11 mouse cellular contexts compared by ENCODE assay signal in the genomic region with DNA sequence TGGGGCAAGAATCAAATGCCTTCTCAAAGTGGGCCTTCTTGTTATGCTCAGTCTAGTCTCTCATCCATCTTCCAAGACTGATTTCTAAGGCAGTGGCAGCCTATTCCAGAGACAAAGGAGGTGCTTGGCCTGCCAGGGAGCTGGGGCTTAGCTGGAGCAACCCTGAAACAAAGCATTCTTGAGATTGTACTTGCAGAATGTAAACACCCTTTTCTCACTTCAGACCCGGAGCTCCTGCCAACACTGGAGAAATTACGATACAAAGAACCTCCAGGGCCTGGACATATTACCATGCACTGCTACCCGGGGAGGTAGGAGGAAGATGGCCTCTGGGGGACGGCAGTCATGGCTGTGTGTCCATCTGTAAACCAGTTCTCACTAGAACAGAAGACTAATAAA.
DNase-seq lines count a peak whose midpoint lies in the region; ATAC-seq and TF ChIP-seq lines count a peak whose summit lies in the region.
"Had no signal": no experiment of that assay in that cellular context is flagged by ENCODE, and none has a peak within 500 bp of the region (broad histone marks: within the 10 kb centered on the region; RNA-seq: fewer than 3 reads in every experiment).

No protein-coding gene starts in this region.

- DNase-seq in kidney, adult 2 months: no peak
- DNase-seq in kidney, adult 9 months: no peak
- peak; percentile 16 for DNase-seq in NIH3T3 (ENCODE audit: low read depth)
- peak; percentile 22 for DNase-seq in embryo, embryonic 9.5 days (ENCODE audit: extremely low spot score)
- DNase-seq in lung, postnatal 10 days: peak; percentile 84
- no peak for DNase-seq in thymus, postnatal 25 days
- DNase-seq in right cerebral cortex, postnatal 14 days: no peak

- H3K27ac ChIP-seq in kidney, adult 2 months (ENCODE audit: insufficient read depth, low read depth, low read length): peak overlapping the region; percentile 95
- H3K27ac ChIP-seq: midbrain, embryonic 12.5 days had no signal

- no peak for TF ChIP-seq POLR2A in kidney, adult 2 months (IDR thresholded peaks at IDR 0.05; ENCODE audit: low read depth, low read length)

- H3K27me3 ChIP-seq in kidney, adult 2 months (replicated peaks; ENCODE audit: control insufficient read depth, insufficient read depth, low read length): no peaks in the 10 kb centered on the region
- H3K27me3 ChIP-seq: embryonic facial prominence, embryonic 13.5 days; heart, embryonic 12.5 days had no signal

- H3K4me1 ChIP-seq in kidney, adult 2 months (ENCODE audit: control insufficient read depth, insufficient read depth, low read length): peaks cover 39% of the 10 kb centered on the region

- WGBS in kidney, adult 2 months: 40% methylated on average over 4 of the region's 4 CpGs

- no peak for TF ChIP-seq CTCF in kidney, adult 2 months (conservative IDR thresholded peaks at IDR 0.05; ENCODE audit: insufficient read depth, insufficient read length, low read depth, low read length)

- no peak overlapping the region for H3K4me3 ChIP-seq in kidney, adult 2 months (ENCODE audit: insufficient read depth, low read depth, low read length)

- no peak for ATAC-seq in erythroid progenitor cell, adult 5-6 weeks (replicated peaks; ENCODE audit: low FRiP score, poor library complexity, severe bottlenecking)

- no peaks in the 10 kb centered on the region for H3K36me3 ChIP-seq in kidney, adult 2 months (ENCODE audit: control insufficient read depth, insufficient read depth, low read length)
- H3K36me3 ChIP-seq: embryonic facial prominence, embryonic 13.5 days; heart, embryonic 12.5 days; midbrain, embryonic 12.5 days had no signal

Comparison
In these comparisons a context has a peak if more than half of its experiments do, and no peak if none do; other contexts are left out.
1. DNase-seq: peak in NIH3T3 (single experiment), embryo, embryonic 9.5 days (single experiment) and lung, postnatal 10 days (single experiment); none in kidney, adult 2 months (single experiment), kidney, adult 9 months (single experiment), thymus, postnatal 25 days (single experiment) and right cerebral cortex, postnatal 14 days (single experiment).